Mouse (Mus musculus) layer of hippocampus, postnatal 14 days (tissue): ENCODE data around the gene Cdc5l. TPM values are rescaled to one million over a fixed set of nuclear protein-coding genes. Genes with fewer than 3 reads are reported as not detected.

Experiments
- DNase-seq, 2 experiments: peaks; one replicate each; pipeline ENCODE4 v3.0.0; 2021 to 2022; ENCODE audit warnings: low spot score in 2 of 2, mixed read lengths in 1 of 2
- total RNA-seq, 2 experiments: library from RNA; stranded (reverse); gene quantifications; 2 replicates each; pipeline ENCODE4 v1.2.3; 2021

Cdc5l gene
- total RNA-seq, 2 experiments from 2014 or later = 47.0 to 50.2 TPM

GRCm38 (mm10) chr17:45371042-45371441 lies 62.5 kb downstream of the Cdc5l start:
- DNase-seq = no peak

DNA sequence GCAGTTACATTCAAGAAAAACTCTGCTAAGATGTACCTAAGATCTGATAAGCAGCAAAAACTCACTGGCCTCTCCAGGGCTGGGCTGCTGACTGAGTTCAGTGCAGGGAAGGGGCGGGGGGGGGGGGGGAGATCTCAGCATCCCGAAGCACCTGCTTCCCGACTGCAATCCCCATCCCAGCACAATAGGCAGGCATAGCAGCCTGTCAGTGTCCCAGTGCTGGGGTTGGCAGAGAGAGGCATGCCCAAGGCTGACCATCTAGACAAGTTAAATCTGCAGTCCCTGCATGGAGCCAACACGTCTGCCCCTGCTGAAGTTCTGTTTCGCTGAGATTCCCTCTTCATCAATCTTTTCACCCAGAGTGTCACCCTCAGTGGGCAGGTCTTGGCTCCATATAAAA lies 63.0 kb downstream of the Cdc5l start:
- DNase-seq = no peak

DNA sequence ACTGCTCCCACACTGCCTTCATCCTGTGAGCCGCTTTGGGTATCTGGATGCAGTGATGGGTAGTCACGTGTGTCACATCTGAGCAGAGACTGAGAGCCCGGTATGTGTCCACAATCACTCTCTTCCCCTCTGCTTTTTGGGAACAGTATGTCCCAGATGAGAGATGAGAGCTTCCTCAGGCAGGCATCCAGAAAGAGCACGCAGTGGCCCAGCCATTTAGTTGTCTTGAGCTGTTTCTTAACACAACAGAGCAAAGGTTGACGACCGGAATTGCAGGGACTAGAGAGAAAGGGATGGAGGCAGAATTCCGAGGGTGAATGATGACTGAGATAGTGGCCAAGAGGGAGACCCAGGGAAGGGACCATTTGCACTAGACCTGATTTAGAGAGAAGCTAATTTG lies 68.7 kb downstream of the Cdc5l start:
- DNase-seq = no peak

GRCm38 (mm10) chr17:45360950-45361349 lies 72.6 kb downstream of the Cdc5l start:
- no peak for DNase-seq

DNA sequence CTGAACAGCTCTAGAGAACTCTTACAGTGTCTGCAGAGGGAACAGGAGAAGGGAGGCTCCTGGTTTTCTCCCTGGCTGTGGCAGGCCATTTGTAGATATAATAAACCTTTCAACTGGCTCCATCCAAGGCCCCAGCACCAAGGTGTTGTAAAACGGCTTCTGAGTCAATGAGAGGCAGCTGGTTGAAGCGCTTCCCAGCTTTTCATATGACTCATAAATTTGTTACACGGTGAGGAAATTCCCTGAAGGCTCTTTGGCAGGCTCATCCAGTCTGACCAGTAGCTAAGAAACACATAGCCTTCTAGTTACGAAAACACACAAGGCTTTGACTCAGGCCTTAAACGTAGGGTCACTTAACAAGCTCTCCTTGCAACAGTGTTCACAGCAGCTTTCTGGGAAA lies 74.1 kb downstream of the Cdc5l start:
- DNase-seq = no peak

DNA sequence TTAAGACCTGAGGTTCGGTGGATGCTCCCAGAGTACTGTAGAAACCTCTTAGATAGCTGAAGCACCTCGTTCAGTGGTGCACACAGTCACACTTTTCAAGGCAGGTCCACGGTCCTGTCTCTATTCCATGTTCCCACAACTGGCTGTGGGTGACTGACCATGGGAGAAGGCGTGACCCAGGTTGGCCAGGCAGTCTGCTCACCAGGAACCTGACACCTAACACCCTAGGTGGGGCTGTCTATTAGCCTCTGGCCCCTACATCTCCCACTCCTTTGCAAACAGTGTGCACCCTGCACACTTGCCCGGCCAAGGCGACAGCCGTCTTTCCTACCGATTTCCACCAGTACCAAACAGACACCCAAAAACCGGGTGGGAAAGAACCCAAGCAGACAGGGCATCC lies 77.1 kb downstream of the Cdc5l start:
- no peak for DNase-seq

DNA sequence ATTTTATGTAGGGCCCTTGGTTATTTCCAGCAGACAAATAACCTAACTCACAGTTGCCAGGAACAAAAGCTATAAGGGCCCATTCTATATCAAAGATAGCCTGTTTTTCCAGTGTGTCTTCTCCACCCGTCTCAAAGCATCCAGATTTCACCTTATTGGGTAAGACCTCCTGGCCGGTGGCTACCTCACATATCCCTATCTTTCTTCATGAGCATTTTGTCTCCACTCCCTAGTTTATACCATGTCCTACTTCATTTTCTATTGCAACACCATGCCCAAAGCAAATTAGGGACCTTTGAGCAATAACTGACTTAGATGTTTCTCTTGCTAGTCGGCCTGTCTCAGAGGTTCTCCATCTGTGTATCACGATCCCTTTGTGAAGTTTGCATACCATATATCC lies 85.6 kb downstream of the Cdc5l start:
- DNase-seq = no peak

Other genes with a start within 250 kb of the Cdc5l start
- gene Spats1, start 41.7 kb upstream of the Cdc5l start, total RNA-seq = 1 to 10 TPM; 5.0 to 5.4 TPM
- gene Aars2, start 73.1 kb upstream of the Cdc5l start, total RNA-seq = 10 to 100 TPM; 20.4 to 24.2 TPM
- 1 to 10 TPM in 1 of 2 experiments, under 1 TPM in 1; 0.88 to 1.1 TPM for gene Tcte1, start 89.7 kb upstream of the Cdc5l start, total RNA-seq
- gene Tmem151b, start 115.9 kb upstream of the Cdc5l start, total RNA-seq = 100 to 1,000 TPM; 106 to 107 TPM
- 1 to 10 TPM; 3.4 to 3.6 TPM for gene Nfkbie, start 122.0 kb upstream of the Cdc5l start, total RNA-seq
- 10 to 100 TPM; 47.3 to 52.8 TPM for gene Slc35b2, start 130.1 kb upstream of the Cdc5l start, total RNA-seq
- gene Hsp90ab1, start 139.5 kb upstream of the Cdc5l start, total RNA-seq = 1,000 to 10,000 TPM; 1,658 to 1,733 TPM
- gene Slc29a1, start 165.9 kb upstream of the Cdc5l start, total RNA-seq = 10 to 100 TPM; 17.5 to 22.9 TPM
- gene Mymx, start 168.4 kb upstream of the Cdc5l start, total RNA-seq = not detected
- under 1 TPM; 0.14 to 0.25 TPM for gene Capn11, start 225.6 kb upstream of the Cdc5l start, total RNA-seq